Mouse (Mus musculus) megakaryocyte, embryonic 14.5 days (primary cell): ENCODE results near the gene Actr8.

Source experiments
- FLI1 ChIP-seq: IDR thresholded peaks from 2 replicates; pipeline ENCODE4 v1.6.1; 2012; ENCODE audit warnings: low read length, inconsistent platforms, mixed read lengths
- GATA1 ChIP-seq: IDR thresholded peaks from 3 replicates; pipeline ENCODE4 v1.6.1; 2012; ENCODE audit warnings: mixed read lengths, low read length, inconsistent platforms, borderline replicate concordance

DNA sequence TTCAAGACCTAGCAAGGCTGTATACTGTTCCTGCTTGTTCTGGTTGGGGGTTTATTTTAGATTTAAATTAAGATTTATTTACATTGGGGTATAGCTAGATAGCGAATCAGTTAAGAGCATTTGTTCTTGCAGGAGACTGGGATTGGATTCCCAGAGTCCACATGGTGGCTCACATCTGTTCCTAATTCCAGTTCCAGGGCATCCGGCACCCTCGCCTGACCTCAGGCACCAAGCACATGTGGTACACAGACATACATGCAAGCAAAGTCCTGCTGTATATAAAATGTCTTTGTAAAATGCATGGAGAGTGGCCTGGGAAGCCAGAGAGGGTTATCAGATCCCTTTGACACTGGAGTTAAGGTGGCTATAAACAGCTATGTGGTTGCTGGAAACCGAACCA is 16.8 kb downstream of the Actr8 start:
- TF ChIP-seq FLI1 = no peak
- no peak for TF ChIP-seq GATA1
